Mouse (Mus musculus): Measurements from ENCODE around the gene Adam12. TPM values are rescaled to one million over a fixed set of nuclear protein-coding genes. Genes with fewer than 3 reads are reported as not detected.

Adam12 gene
- polyA plus RNA-seq, 1 experiment from 2014 or later = 3.2 TPM

DNA sequence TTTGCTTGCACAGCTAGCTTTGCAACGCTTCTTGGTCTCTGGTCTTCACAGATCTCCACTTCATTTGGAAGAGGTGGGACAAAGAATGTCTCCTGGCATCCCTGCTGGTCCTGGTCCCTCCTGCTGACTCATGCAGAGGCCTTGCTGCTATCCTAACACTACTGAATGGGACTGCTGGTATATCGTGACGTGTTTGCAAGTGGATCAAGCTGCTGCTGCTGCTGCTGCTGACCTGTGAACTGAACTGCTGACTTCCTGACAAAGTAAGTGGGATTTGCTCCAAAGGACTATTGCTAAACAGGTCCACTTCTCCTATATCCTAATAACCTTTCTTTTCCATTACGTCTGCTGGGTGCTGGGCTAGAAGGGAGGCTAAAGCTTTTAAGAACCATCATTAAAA is 56.7 kb downstream of the Adam12 start:
- no peak overlapping the region for H3K9ac ChIP-seq
- no peak overlapping the region for H3K4me2 ChIP-seq
- H3K4me3 ChIP-seq = no peak overlapping the region
- no peaks in the 10 kb centered on the region for H3K9me3 ChIP-seq
- 72% methylated on average over 4 of the region's 4 CpGs for WGBS
- no peak overlapping the region for H3K27ac ChIP-seq (replicated peaks)
- no peaks in the 10 kb centered on the region for H3K36me3 ChIP-seq
- no peaks in the 10 kb centered on the region for H3K4me1 ChIP-seq
- ATAC-seq (ENCODE audit: extremely low read depth, insufficient number of reproducible peaks, low FRiP score, low TSS enrichment) = no peak
- H3K27me3 ChIP-seq (replicated peaks) = no peaks in the 10 kb centered on the region

DNA sequence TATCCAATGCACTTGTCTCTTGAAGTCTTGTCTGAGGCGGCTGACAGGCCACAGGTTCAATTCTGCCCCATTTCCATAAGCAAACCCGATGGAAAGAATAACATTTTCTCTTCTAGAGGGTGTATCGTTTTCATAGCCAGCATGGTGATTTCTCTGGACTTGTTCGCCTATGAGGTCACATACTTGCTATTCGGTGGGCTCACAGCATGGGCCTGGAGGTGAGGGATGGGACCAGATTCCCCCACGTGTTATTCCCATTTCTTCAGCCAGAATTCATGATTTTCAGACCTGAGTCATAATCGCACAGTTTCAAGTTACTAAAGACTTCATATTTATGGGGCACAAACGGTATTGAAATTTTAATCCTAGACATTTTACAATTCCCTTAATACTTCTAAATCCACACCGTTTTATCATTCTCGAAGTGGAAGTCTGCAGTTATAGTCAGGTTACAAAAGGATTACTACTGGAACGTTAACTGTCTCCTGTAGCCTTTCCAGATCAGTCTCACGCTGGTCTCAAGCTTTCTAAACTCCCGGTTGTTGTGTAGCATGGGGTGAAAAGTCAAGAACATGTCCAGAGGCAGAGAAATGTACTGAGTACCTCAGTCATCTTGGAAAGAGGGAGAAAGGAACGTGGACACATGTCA is 58.4 kb downstream of the Adam12 start:
- no peak overlapping the region for H3K9ac ChIP-seq
- no peak overlapping the region for H3K4me3 ChIP-seq
- H3K4me1 ChIP-seq = no peaks in the 10 kb centered on the region
- no peaks in the 10 kb centered on the region for H3K9me3 ChIP-seq
- H3K27ac ChIP-seq (replicated peaks) = no peak overlapping the region
- H3K4me2 ChIP-seq = no peak overlapping the region
- ATAC-seq (ENCODE audit: extremely low read depth, insufficient number of reproducible peaks, low FRiP score, low TSS enrichment) = no peak
- H3K36me3 ChIP-seq = no peaks in the 10 kb centered on the region
- no peaks in the 10 kb centered on the region for H3K27me3 ChIP-seq (replicated peaks)
- WGBS = 78% methylated on average over 14 of the region's 14 CpGs

- H3K4me1 ChIP-seq = peaks cover 15% of the 10 kb centered on the region
- no peaks in the 10 kb centered on the region for H3K27me3 ChIP-seq (replicated peaks)
- H3K9me3 ChIP-seq = no peaks in the 10 kb centered on the region
- no peak for ATAC-seq (ENCODE audit: extremely low read depth, insufficient number of reproducible peaks, low FRiP score, low TSS enrichment)
- no peaks in the 10 kb centered on the region for H3K36me3 ChIP-seq
- no peak overlapping the region for H3K9ac ChIP-seq
- WGBS = 72% methylated on average over 9 of the region's 9 CpGs
- no peak overlapping the region for H3K27ac ChIP-seq (replicated peaks)
- no peak overlapping the region for H3K4me2 ChIP-seq
- no peak overlapping the region for H3K4me3 ChIP-seq
These were observed 61.6 kb downstream of the Adam12 start for GRCm38 (mm10) chr7:134170180-134170910.

GRCm38 (mm10) chr7:134169780-134170179 is 62.2 kb downstream of the Adam12 start:
- Histone ChIP-seq H3K9me3 (no peaks in the 10 kb centered on the region), H3K4me2 (no peak overlapping the region), H3K36me3 (no peaks in the 10 kb centered on the region), H3K4me3 (no peak overlapping the region), H3K9ac (no peak overlapping the region), H3K27ac (replicated peaks) (no peak overlapping the region), H3K4me1 (peaks cover 15% of the 10 kb centered on the region), H3K27me3 (replicated peaks) (no peaks in the 10 kb centered on the region)
- 79% methylated on average over 2 of the region's 2 CpGs for WGBS
- ATAC-seq (ENCODE audit: extremely low read depth, insufficient number of reproducible peaks, low FRiP score, low TSS enrichment) = no peak

DNA sequence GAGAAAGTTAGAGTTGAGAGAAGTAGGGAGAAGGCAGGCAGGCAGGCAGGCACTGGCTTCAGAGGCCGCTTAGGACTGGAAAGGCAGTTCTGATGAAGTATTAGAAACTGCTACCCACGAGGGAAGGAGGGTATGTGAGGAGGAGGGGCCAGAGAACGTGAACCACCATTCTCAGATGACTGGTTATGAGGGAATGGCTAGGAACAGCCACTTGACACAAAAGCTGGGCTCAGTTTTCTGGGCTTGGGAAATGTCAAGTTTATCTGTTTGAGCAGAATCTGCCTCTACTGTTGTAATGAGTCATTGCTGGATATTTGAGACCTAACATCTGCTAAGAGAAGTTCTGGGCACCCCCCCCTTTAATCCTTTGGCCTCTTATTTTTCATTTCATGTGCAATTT is 64.4 kb downstream of the Adam12 start:
- Histone ChIP-seq H3K4me2 (no peak overlapping the region), H3K4me1 (peaks cover 23% of the 10 kb centered on the region), H3K9me3 (no peaks in the 10 kb centered on the region), H3K27ac (replicated peaks) (no peak overlapping the region; the same call in 1 of the 2 replicates), H3K4me3 (no peak overlapping the region), H3K9ac (no peak overlapping the region), H3K36me3 (no peaks in the 10 kb centered on the region), H3K27me3 (replicated peaks) (no peaks in the 10 kb centered on the region)
- 28% methylated on average over 3 of the region's 3 CpGs for WGBS
- ATAC-seq (ENCODE audit: extremely low read depth, insufficient number of reproducible peaks, low FRiP score, low TSS enrichment) = no peak

- H3K9ac ChIP-seq = no peak overlapping the region
- H3K9me3 ChIP-seq = no peaks in the 10 kb centered on the region
- H3K4me3 ChIP-seq = no peak overlapping the region
- no peaks in the 10 kb centered on the region for H3K36me3 ChIP-seq
- H3K4me1 ChIP-seq = peaks cover 28% of the 10 kb centered on the region
- H3K27me3 ChIP-seq (replicated peaks) = no peaks in the 10 kb centered on the region
- H3K4me2 ChIP-seq = no peak overlapping the region
- H3K27ac ChIP-seq (replicated peaks) = no peak overlapping the region
- no peak for ATAC-seq (ENCODE audit: extremely low read depth, insufficient number of reproducible peaks, low FRiP score, low TSS enrichment)
- 90% methylated on average over 2 of the region's 2 CpGs for WGBS
These were observed 68.2 kb downstream of the Adam12 start for GRCm38 (mm10) chr7:134163751-134164150.

GRCm38 (mm10) chr7:134162886-134163285 is 69.1 kb downstream of the Adam12 start:
- no peak overlapping the region for H3K9ac ChIP-seq
- WGBS = 46% methylated on average over 6 of the region's 6 CpGs

DNA sequence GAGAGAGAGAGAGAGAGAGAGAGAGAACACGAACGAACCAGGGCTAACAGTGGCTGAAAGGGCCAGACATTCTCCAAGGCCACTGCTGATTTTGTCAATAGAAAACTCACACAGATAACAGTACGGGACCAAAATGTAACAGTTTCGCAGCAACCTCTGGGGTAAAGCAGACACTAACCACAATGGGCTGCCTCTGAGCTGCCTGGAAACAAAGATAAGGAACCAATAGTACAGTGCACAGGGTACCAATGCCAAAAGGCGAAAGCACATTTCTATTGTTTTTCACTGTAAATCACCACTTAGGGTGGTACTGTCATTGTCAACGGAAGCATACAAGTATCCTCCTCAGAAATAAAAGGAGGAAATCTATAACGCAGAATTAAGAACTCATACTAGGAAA is 72.3 kb downstream of the Adam12 start:
- ATAC-seq (ENCODE audit: extremely low read depth, insufficient number of reproducible peaks, low FRiP score, low TSS enrichment) = no peak
- peaks cover 13% of the 10 kb centered on the region for H3K4me1 ChIP-seq
- WGBS = 63% methylated on average over 7 of the region's 7 CpGs
- H3K27me3 ChIP-seq (replicated peaks) = no peaks in the 10 kb centered on the region
- no peak overlapping the region for H3K4me2 ChIP-seq
- no peak overlapping the region for H3K4me3 ChIP-seq
- H3K9me3 ChIP-seq = no peaks in the 10 kb centered on the region
- no peak overlapping the region for H3K9ac ChIP-seq
- H3K36me3 ChIP-seq = no peaks in the 10 kb centered on the region
- H3K27ac ChIP-seq (replicated peaks) = no peak overlapping the region

More at GRCm38 (mm10) chr7:134162886-134163285, 69.1 kb downstream of the Adam12 start:
- H3K4me2 ChIP-seq = no peak overlapping the region
- ATAC-seq (ENCODE audit: extremely low read depth, insufficient number of reproducible peaks, low FRiP score, low TSS enrichment) = no peak
- no peaks in the 10 kb centered on the region for H3K9me3 ChIP-seq
- H3K27ac ChIP-seq (replicated peaks) = peak overlapping the region; percentile 8; the same call in 1 of the 2 replicates
- H3K36me3 ChIP-seq = no peaks in the 10 kb centered on the region
- H3K27me3 ChIP-seq (replicated peaks) = no peaks in the 10 kb centered on the region
- peaks cover 24% of the 10 kb centered on the region for H3K4me1 ChIP-seq
- no peak overlapping the region for H3K4me3 ChIP-seq

DNA sequence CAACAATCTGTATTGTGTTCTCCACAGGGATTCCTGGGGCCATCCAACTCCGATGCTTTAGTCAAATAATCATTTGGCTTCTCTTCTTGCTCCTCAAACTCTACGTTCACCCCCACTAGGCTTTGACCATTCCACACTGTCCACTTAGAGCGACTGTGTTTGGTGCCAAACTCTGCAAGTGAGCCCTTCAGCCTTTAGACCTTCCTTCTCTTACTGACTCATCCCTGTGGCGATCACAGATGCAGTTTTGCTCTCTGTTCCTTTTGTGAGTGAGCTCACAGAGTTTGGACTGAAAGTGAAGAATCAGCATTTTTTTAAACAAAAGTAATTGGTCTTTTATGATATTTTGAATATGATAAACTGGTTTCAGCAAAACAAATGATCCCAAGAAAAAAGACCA is 80.6 kb downstream of the Adam12 start:
- 75% methylated on average over 4 of the region's 4 CpGs for WGBS

DNA sequence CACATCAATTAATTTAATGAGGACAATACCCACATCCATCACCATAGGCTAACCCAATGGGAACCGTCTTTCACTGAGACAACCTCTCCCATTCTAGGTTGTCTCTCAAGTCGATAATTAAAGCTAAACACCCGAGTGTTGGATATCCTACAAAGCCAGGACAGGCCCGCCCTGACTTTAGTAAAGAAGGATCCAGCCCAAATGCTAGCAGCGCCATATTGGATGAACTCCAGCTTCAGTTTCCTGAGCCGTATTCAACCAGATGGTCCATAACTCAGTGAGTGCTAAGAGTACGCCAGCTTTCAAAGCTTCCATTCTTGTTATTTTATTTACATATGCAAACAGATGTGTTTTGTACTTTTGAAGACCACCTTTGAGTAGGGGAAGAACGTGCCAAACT is 81.6 kb downstream of the Adam12 start:
- ATAC-seq (ENCODE audit: extremely low read depth, insufficient number of reproducible peaks, low FRiP score, low TSS enrichment) = no peak
- H3K9ac ChIP-seq = no peak overlapping the region
- H3K36me3 ChIP-seq = no peaks in the 10 kb centered on the region
- no peak overlapping the region for H3K4me2 ChIP-seq
- no peak overlapping the region for H3K27ac ChIP-seq (replicated peaks)
- no peaks in the 10 kb centered on the region for H3K9me3 ChIP-seq
- no peak overlapping the region for H3K4me3 ChIP-seq
- peaks cover 14% of the 10 kb centered on the region for H3K4me1 ChIP-seq
- 82% methylated on average over 8 of the region's 8 CpGs for WGBS
- H3K27me3 ChIP-seq (replicated peaks) = no peaks in the 10 kb centered on the region

More for the DNA sequence above, 80.6 kb downstream of the Adam12 start:
- H3K27me3 ChIP-seq (replicated peaks) = no peaks in the 10 kb centered on the region
- H3K4me1 ChIP-seq = peaks cover 14% of the 10 kb centered on the region
- ATAC-seq (ENCODE audit: extremely low read depth, insufficient number of reproducible peaks, low FRiP score, low TSS enrichment) = no peak
- H3K9me3 ChIP-seq = no peaks in the 10 kb centered on the region
- H3K4me2 ChIP-seq = no peak overlapping the region
- H3K4me3 ChIP-seq = no peak overlapping the region
- H3K27ac ChIP-seq (replicated peaks) = no peak overlapping the region
- no peak overlapping the region for H3K9ac ChIP-seq
- H3K36me3 ChIP-seq = no peaks in the 10 kb centered on the region

- Histone ChIP-seq H3K4me1 (peaks cover 14% of the 10 kb centered on the region), H3K9me3 (no peaks in the 10 kb centered on the region), H3K4me3 (no peak overlapping the region), H3K4me2 (no peak overlapping the region), H3K27me3 (replicated peaks) (no peaks in the 10 kb centered on the region), H3K36me3 (no peaks in the 10 kb centered on the region), H3K9ac (no peak overlapping the region), H3K27ac (replicated peaks) (no peak overlapping the region)
- 54% methylated on average over 6 of the region's 6 CpGs for WGBS
- ATAC-seq (ENCODE audit: extremely low read depth, insufficient number of reproducible peaks, low FRiP score, low TSS enrichment) = no peak
These were observed 82.6 kb downstream of the Adam12 start for GRCm38 (mm10) chr7:134149351-134149750.

- no peaks in the 10 kb centered on the region for H3K27me3 ChIP-seq (replicated peaks)
- no peak for ATAC-seq (ENCODE audit: extremely low read depth, insufficient number of reproducible peaks, low FRiP score, low TSS enrichment)
- peaks cover 14% of the 10 kb centered on the region for H3K4me1 ChIP-seq
- no peaks in the 10 kb centered on the region for H3K36me3 ChIP-seq
- no peaks in the 10 kb centered on the region for H3K9me3 ChIP-seq
- H3K27ac ChIP-seq (replicated peaks) = no peak overlapping the region
- H3K4me3 ChIP-seq = no peak overlapping the region
- no peak overlapping the region for H3K9ac ChIP-seq
- H3K4me2 ChIP-seq = no peak overlapping the region
- 76% methylated on average over 3 of the region's 3 CpGs for WGBS
These were observed 84.4 kb downstream of the Adam12 start for GRCm38 (mm10) chr7:134147561-134147960.
